Mouse (Mus musculus) liver, postnatal 0 days (tissue): ENCODE measurements around the gene Flot1.

Source experiments
- CTCF ChIP-seq: sonication (generic); IDR thresholded peaks from 2 replicates; pipeline ENCODE4 v1.5.1; 2016; ENCODE audit warnings: antibody characterized with exemption, low read depth
- EP300 ChIP-seq: IDR thresholded peaks from 2 replicates; pipeline ENCODE4 v1.6.1; 2016; ENCODE audit warnings: antibody characterized with exemption, low read depth, mild to moderate bottlenecking

DNA sequence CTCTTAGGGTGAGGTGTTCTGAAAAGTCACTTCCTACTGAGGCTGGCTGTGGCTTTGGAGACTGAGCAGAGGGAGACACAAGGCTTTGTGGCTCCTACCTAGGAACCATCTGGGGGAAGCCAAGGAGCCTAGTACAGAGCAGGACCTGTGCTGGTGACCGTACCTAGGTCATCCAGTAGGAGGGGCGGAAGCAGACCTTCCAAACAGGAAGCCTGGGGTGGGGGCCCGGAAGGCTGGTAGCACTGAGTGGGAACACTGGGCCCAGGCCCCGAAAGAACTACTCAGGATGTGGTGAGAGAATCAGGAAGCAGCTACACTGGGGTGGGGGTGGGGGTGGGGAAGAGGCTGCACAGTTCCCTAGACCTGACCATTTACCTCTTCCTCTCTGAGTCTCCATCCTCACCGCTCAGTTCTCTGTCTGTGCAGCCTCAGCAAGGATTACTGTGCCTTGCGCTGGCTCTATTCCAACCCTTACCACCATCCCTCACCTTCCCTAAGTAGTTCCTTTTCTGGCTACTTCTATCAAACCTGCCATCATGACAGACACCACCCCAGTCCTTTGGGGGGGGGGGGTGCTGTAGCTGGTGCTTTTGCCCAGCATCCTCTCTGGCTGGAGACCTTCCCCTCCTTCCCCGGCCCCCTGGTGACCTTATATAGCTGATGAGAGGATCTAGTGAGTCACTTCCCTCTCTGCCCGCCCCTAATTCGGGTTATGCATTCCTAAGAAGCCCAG, 47.3 kb downstream of the Flot1 start:
- TF ChIP-seq CTCF, result 0 out of 2 replicates have a peak, but pooled peaks have one; percentile 22
- no peak for TF ChIP-seq EP300
